In the genomic region with DNA sequence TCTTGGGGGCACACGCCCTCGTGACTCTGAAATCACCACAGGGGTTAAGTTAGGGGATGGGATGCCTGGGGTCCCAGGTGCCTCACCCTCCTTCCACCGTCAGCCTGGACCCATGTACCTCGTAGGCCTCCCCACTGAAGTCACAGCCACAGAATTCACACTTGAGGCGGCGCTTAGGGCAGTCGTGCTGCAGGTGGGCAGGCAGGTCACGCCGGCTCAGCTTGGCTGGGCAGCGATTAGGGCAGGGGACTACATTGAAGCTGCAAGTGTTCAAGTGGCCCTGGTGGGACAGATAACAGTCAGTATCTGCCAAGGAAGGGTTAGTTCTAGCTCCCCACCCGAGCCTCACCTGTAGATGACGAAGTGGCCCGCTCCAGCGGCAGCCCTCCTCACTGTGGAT, we compare ENCODE assay signal across 13 mouse cellular contexts. TPM values are rescaled to one million over a fixed set of nuclear protein-coding genes. Genes with fewer than 3 reads are reported as not detected.
A peak's percentile ranks its signal among the peaks of the same experiment; 100 is the strongest.
DNase-seq lines count a peak whose midpoint lies in the region; ATAC-seq and TF ChIP-seq lines count a peak whose summit lies in the region.
"Had no signal": no experiment of that assay in that cellular context is flagged by ENCODE, and none has a peak within 500 bp of the region (broad histone marks: within the 10 kb centered on the region; RNA-seq: fewer than 3 reads in every experiment).

No protein-coding gene starts in this region.

- no peak overlapping the region for H3K4me2 ChIP-seq in forebrain, embryonic 13.5 days
- no peak overlapping the region for H3K4me2 ChIP-seq in forebrain, embryonic 15.5 days (replicated peaks)
- no peak overlapping the region for H3K4me2 ChIP-seq in CH12.LX (ENCODE audit: insufficient read depth, low read depth, poor library complexity, severe bottlenecking)
- H3K4me2 ChIP-seq in intestine, embryonic 16.5 days (ENCODE audit: low read depth, low read length), result no peak overlapping the region

- no peak overlapping the region for H3K4me3 ChIP-seq in forebrain, embryonic 13.5 days
- H3K4me3 ChIP-seq in forebrain, embryonic 15.5 days, result no peak overlapping the region
- no peak overlapping the region for H3K4me3 ChIP-seq in layer of hippocampus, adult 2 months
- H3K4me3 ChIP-seq in CH12.LX (replicated peaks in 1 of 3; ENCODE audit: low read depth in 2 of 3, low read length in 2 of 3, poor library complexity in 1 of 3), result no peak overlapping the region
- no peak overlapping the region for H3K4me3 ChIP-seq in intestine, embryonic 16.5 days (ENCODE audit: low read length)

- TF ChIP-seq EP300 in CH12.LX (IDR thresholded peaks at IDR 0.05; ENCODE audit: low read length), result no peak

- H3K79me2 ChIP-seq in CH12.LX (replicated peaks; ENCODE audit: control insufficient read depth, extremely low read depth, insufficient read depth, poor library complexity, severe bottlenecking), result peaks cover 33% of the 10 kb centered on the region

- TF ChIP-seq POLR2A in CH12.LX (IDR thresholded peaks at IDR 0.05; ENCODE audit: low read depth, low read length), result no peak

- no peaks in the 10 kb centered on the region for H3K27me3 ChIP-seq in forebrain, embryonic 13.5 days
- no peaks in the 10 kb centered on the region for H3K27me3 ChIP-seq in forebrain, embryonic 15.5 days
- no peaks in the 10 kb centered on the region for H3K27me3 ChIP-seq in CH12.LX (replicated peaks)
- H3K27me3 ChIP-seq in intestine, embryonic 16.5 days (replicated peaks; ENCODE audit: control insufficient read depth, insufficient read depth, low read length), result no peaks in the 10 kb centered on the region
- H3K27me3 ChIP-seq: Patski had no signal

- DNase-seq in layer of hippocampus, adult 2 months (ENCODE audit: low spot score in 2 of 2), result no peak
- no peak for DNase-seq in layer of hippocampus, adult 9-11 months
- no peak for DNase-seq in CH12.LX (ENCODE audit: extremely low read depth)
- DNase-seq in embryo, embryonic 10 days (ENCODE audit: low spot score), result no peak
- no peak for DNase-seq in left cerebral cortex, postnatal 36 days (ENCODE audit: low spot score in 2 of 2)
- DNase-seq: kidney, postnatal 10 days; lung, adult 2 months; right cerebral cortex, adult 18-20 months had no signal

- in situ Hi-C loops in CH12.LX (cut with MboI; ENCODE audit: low pct_ligation_motif_present, low pct_unique_long_range_greater_than_20kb, low sequenced_read_pairs), result no loop called here

- peaks cover 64% of the 10 kb centered on the region for H3K36me3 ChIP-seq in forebrain, embryonic 13.5 days (ENCODE audit: poor library complexity, severe bottlenecking)
- H3K36me3 ChIP-seq in forebrain, embryonic 15.5 days, result peaks cover 45% of the 10 kb centered on the region
- H3K36me3 ChIP-seq in CH12.LX (replicated peaks in 1 of 2; ENCODE audit: control insufficient read depth in 1 of 2, insufficient read depth in 1 of 2, low read length in 1 of 2), result peaks cover 53 to 64% of the 10 kb centered on the region in 2 experiments
- H3K36me3 ChIP-seq in intestine, embryonic 16.5 days (ENCODE audit: control insufficient read depth, insufficient read depth, low read length), result peaks cover 21% of the 10 kb centered on the region

- intact Hi-C loops in left cerebral cortex, postnatal 36 days (cut with DNase I), result no loop called here

- TF ChIP-seq CTCF in layer of hippocampus, adult 2 months (conservative IDR thresholded peaks at IDR 0.05), result no peak
- no peak for TF ChIP-seq CTCF in CH12.LX (conservative IDR thresholded peaks at IDR 0.05 in 1 of 2, IDR thresholded peaks at IDR 0.05 in 1 of 2; ENCODE audit: low read depth in 2 of 2, low read length in 2 of 2)

- dilution Hi-C loops in CH12.LX (cut with MboI; ENCODE audit: extremely low pct_ligation_motif_present, extremely low pct_unique_long_range_greater_than_20kb, low sequenced_read_pairs), result no loop called here

- no peak overlapping the region for H3K9ac ChIP-seq in forebrain, embryonic 13.5 days
- no peak overlapping the region for H3K9ac ChIP-seq in forebrain, embryonic 15.5 days (replicated peaks)
- no peak overlapping the region for H3K9ac ChIP-seq in CH12.LX (ENCODE audit: insufficient read depth, low read depth)
- peak overlapping the region; percentile 4; the same call in 1 of the 2 replicates for H3K9ac ChIP-seq in intestine, embryonic 16.5 days (ENCODE audit: low read depth, low read length)

- ATAC-seq in forebrain, embryonic 13.5 days, result no peak
- ATAC-seq in forebrain, embryonic 15.5 days (replicated peaks), result no peak
- ATAC-seq in intestine, embryonic 16.5 days, result no peak
- ATAC-seq: Patski had no signal

- TF ChIP-seq RAD21 in CH12.LX (IDR thresholded peaks at IDR 0.05; ENCODE audit: low read depth, low read length), result no peak

- WGBS in forebrain, embryonic 13.5 days, result 89% methylated on average over 14 of the region's 14 CpGs
- 93% methylated on average over 14 of the region's 14 CpGs for WGBS in forebrain, embryonic 15.5 days
- WGBS in intestine, embryonic 16.5 days, result 86% methylated on average over 14 of the region's 14 CpGs

- H3K4me1 ChIP-seq in forebrain, embryonic 13.5 days, result peaks cover 39% of the 10 kb centered on the region
- H3K4me1 ChIP-seq in forebrain, embryonic 15.5 days, result peaks cover 37% of the 10 kb centered on the region
- H3K4me1 ChIP-seq in CH12.LX (ENCODE audit: control insufficient read depth in 1 of 2, insufficient read depth in 2 of 2), result peaks cover 24 to 51% of the 10 kb centered on the region in 2 experiments
- H3K4me1 ChIP-seq in intestine, embryonic 16.5 days (ENCODE audit: control insufficient read depth, insufficient read depth, low read length), result peaks cover 35% of the 10 kb centered on the region

- no peaks in the 10 kb centered on the region for H3K9me3 ChIP-seq in forebrain, embryonic 13.5 days (replicated peaks)
- no peaks in the 10 kb centered on the region for H3K9me3 ChIP-seq in forebrain, embryonic 15.5 days
- no peaks in the 10 kb centered on the region for H3K9me3 ChIP-seq in CH12.LX (replicated peaks; ENCODE audit: low read length)
- H3K9me3 ChIP-seq in intestine, embryonic 16.5 days (ENCODE audit: control insufficient read depth, low read length), result no peaks in the 10 kb centered on the region

- H3K27ac ChIP-seq in forebrain, embryonic 13.5 days, result peak overlapping the region; percentile 99; the same call in 1 of the 2 replicates
- no peak overlapping the region for H3K27ac ChIP-seq in forebrain, embryonic 15.5 days (replicated peaks)
- H3K27ac ChIP-seq in layer of hippocampus, adult 2 months, result 0 out of 2 replicates have a peak overlapping the region, but pooled peaks have one; percentile 10
- H3K27ac ChIP-seq in CH12.LX (ENCODE audit: insufficient read depth, low read depth), result peak overlapping the region; percentile 10; the same call in 1 of the 2 replicates
- no peak overlapping the region for H3K27ac ChIP-seq in intestine, embryonic 16.5 days (ENCODE audit: low read length)

RNA-seq across cellular contexts. Expression of a gene that starts 4.2 kb away (rescaled TPM):
- 114 and 121 TPM in 2 replicates for polyA plus RNA-seq in forebrain, embryonic 13.5 days (2015; fragmentation: Nextera tagmentation; extraction: Ambion mirVana)
- 121 TPM in 2 replicates for polyA plus RNA-seq in forebrain, embryonic 15.5 days (2015; fragmentation: Nextera tagmentation; extraction: Ambion mirVana)
- 10 to 100 TPM; 11.1 to 13.3 TPM for total RNA-seq in layer of hippocampus, adult 2 months (2021)
- total RNA-seq in CH12.LX (2012; rRNA removed) (47.9 and 55.9 TPM in 2 replicates), CH12.LX (2014; rRNA removed) (17.1 and 20.8 TPM in 2 replicates)
- 52.9 and 68.7 TPM in 2 replicates for polyA plus RNA-seq in CH12.LX (2012; ENCODE audit: insufficient read length, low read depth)
- 73.9 and 79.8 TPM in 2 replicates for polyA plus RNA-seq in intestine, embryonic 16.5 days (2015; fragmentation: Nextera tagmentation; extraction: Ambion mirVana)
- 10 to 100 TPM; 10.5 to 12.5 TPM for total RNA-seq in left cerebral cortex, postnatal 36 days (2021)

RNA-seq across cellular contexts. Expression of a gene that starts 15.3 kb away (rescaled TPM):
- polyA plus RNA-seq in forebrain, embryonic 13.5 days (2015; fragmentation: Nextera tagmentation; extraction: Ambion mirVana), result 5.4 and 8.7 TPM in 2 replicates
- polyA plus RNA-seq in forebrain, embryonic 15.5 days (2015; fragmentation: Nextera tagmentation; extraction: Ambion mirVana), result 4.8 and 5.7 TPM in 2 replicates
- 1 to 10 TPM; 2.6 to 3.3 TPM for total RNA-seq in layer of hippocampus, adult 2 months (2021)
- 6.7 and 7.4 TPM in 2 replicates for total RNA-seq in CH12.LX (2012; rRNA removed)
- 6.1 and 7.1 TPM in 2 replicates for total RNA-seq in CH12.LX (2014; rRNA removed)
- polyA plus RNA-seq in CH12.LX (2012; ENCODE audit: insufficient read length, low read depth), result 8.3 and 9.9 TPM in 2 replicates
- polyA plus RNA-seq in intestine, embryonic 16.5 days (2015; fragmentation: Nextera tagmentation; extraction: Ambion mirVana), result 14.9 and 17.1 TPM in 2 replicates
- total RNA-seq in left cerebral cortex, postnatal 36 days (2021), result 1 to 10 TPM; 2.7 to 3.2 TPM

RNA-seq across cellular contexts. Expression of a gene that starts 15.3 kb away (rescaled TPM):
- polyA plus RNA-seq in forebrain, embryonic 13.5 days (2015; fragmentation: Nextera tagmentation; extraction: Ambion mirVana), result 4.7 and 7.6 TPM in 2 replicates
- 4.4 and 5.0 TPM in 2 replicates for polyA plus RNA-seq in forebrain, embryonic 15.5 days (2015; fragmentation: Nextera tagmentation; extraction: Ambion mirVana)
- total RNA-seq in layer of hippocampus, adult 2 months (2021), result 10 to 100 TPM; 21.1 to 24.3 TPM
- total RNA-seq in CH12.LX (2012; rRNA removed) (16.4 and 20.3 TPM in 2 replicates), CH12.LX (2014; rRNA removed) (18.2 and 20.3 TPM in 2 replicates)
- 15.6 and 19.1 TPM in 2 replicates for polyA plus RNA-seq in CH12.LX (2012; ENCODE audit: insufficient read length, low read depth)
- polyA plus RNA-seq in intestine, embryonic 16.5 days (2015; fragmentation: Nextera tagmentation; extraction: Ambion mirVana), result 39.5 and 44.2 TPM in 2 replicates
- 10 to 100 TPM; 32.5 to 36.1 TPM for total RNA-seq in left cerebral cortex, postnatal 36 days (2021)

RNA-seq across cellular contexts. Expression of a gene that starts 22.2 kb away (rescaled TPM):
- polyA plus RNA-seq in forebrain, embryonic 13.5 days (2015; fragmentation: Nextera tagmentation; extraction: Ambion mirVana), result 970 and 1,119 TPM in 2 replicates
- polyA plus RNA-seq in forebrain, embryonic 15.5 days (2015; fragmentation: Nextera tagmentation; extraction: Ambion mirVana), result 896 and 935 TPM in 2 replicates
- 100 to 1,000 TPM; 747 to 755 TPM for total RNA-seq in layer of hippocampus, adult 2 months (2021)
- 3,714 and 3,939 TPM in 2 replicates for total RNA-seq in CH12.LX (2012; rRNA removed)
- 3,235 and 3,361 TPM in 2 replicates for total RNA-seq in CH12.LX (2014; rRNA removed)
- polyA plus RNA-seq in CH12.LX (2012; ENCODE audit: insufficient read length, low read depth), result 2,992 and 3,119 TPM in 2 replicates
- 1,166 and 1,241 TPM in 2 replicates for polyA plus RNA-seq in intestine, embryonic 16.5 days (2015; fragmentation: Nextera tagmentation; extraction: Ambion mirVana)
- total RNA-seq in left cerebral cortex, postnatal 36 days (2021), result 100 to 1,000 TPM; 673 to 732 TPM

RNA-seq across cellular contexts. Expression of a gene that starts 27.1 kb away (rescaled TPM):
- 39.7 and 42.1 TPM in 2 replicates for polyA plus RNA-seq in forebrain, embryonic 13.5 days (2015; fragmentation: Nextera tagmentation; extraction: Ambion mirVana)
- 55.9 and 56.3 TPM in 2 replicates for polyA plus RNA-seq in forebrain, embryonic 15.5 days (2015; fragmentation: Nextera tagmentation; extraction: Ambion mirVana)
- 10 to 100 TPM; 33.3 TPM for total RNA-seq in layer of hippocampus, adult 2 months (2021)
- total RNA-seq in CH12.LX (2012; rRNA removed) (0.17 and 0.25 TPM in 2 replicates), CH12.LX (2014; rRNA removed) (0.50 TPM in 1 of 2 replicates, not detected in the other)
- polyA plus RNA-seq in CH12.LX (2012; ENCODE audit: insufficient read length, low read depth), result 0.49 and 1.4 TPM in 2 replicates
- polyA plus RNA-seq in intestine, embryonic 16.5 days (2015; fragmentation: Nextera tagmentation; extraction: Ambion mirVana), result 71.0 and 73.4 TPM in 2 replicates
- 10 to 100 TPM; 20.5 to 28.0 TPM for total RNA-seq in left cerebral cortex, postnatal 36 days (2021)
- total RNA-seq: monocyte, adult 5-6 weeks had no signal

Comparison
In these comparisons a context has a peak if more than half of its experiments do, and no peak if none do; other contexts are left out.
1. H3K27ac ChIP-seq: peak in forebrain, embryonic 13.5 days (single experiment), layer of hippocampus, adult 2 months (single experiment) and CH12.LX (single experiment); none in forebrain, embryonic 15.5 days (single experiment) and intestine, embryonic 16.5 days (single experiment).